In genomic region chr14:101883787-101884186, GRCm38 (mm10) we compare ENCODE assay signal across 20 mouse cellular contexts.
DNase-seq lines count a peak whose midpoint lies in the region; ATAC-seq and TF ChIP-seq lines count a peak whose summit lies in the region.
"Had no signal": no experiment of that assay in that cellular context is flagged by ENCODE, and none has a peak within 500 bp of the region (broad histone marks: within the 10 kb centered on the region; RNA-seq: fewer than 3 reads in every experiment).

No protein-coding gene starts in this region.

- H3K9ac ChIP-seq in heart, embryonic 12.5 days: peak overlapping the region; percentile 79
- H3K9ac ChIP-seq in heart, postnatal 0 days (replicated peaks; ENCODE audit: low read depth, low read length): peak overlapping the region; percentile 68
- H3K9ac ChIP-seq: embryonic facial prominence, embryonic 13.5 days; forebrain, embryonic 12.5 days; hindbrain, embryonic 12.5 days had no signal

- peak; percentile 54; the same call in 1 of the 2 replicates for ATAC-seq in heart, embryonic 12.5 days (ENCODE audit: insufficient number of reproducible peaks, low FRiP score)
- peak; percentile 19; the same call in 1 of the 2 replicates for ATAC-seq in heart, postnatal 0 days (ENCODE audit: insufficient read depth, low read depth)
- ATAC-seq: forebrain, embryonic 16.5 days; hindbrain, embryonic 16.5 days; inflammation-experienced regulatory T-cells, adult 6 months; intestine, postnatal 0 days had no signal

- TF ChIP-seq EP300 in heart, postnatal 0 days (IDR thresholded peaks at IDR 0.05; ENCODE audit: low read depth): no peak

- 23% methylated on average over 6 of the region's 6 CpGs for WGBS in heart, embryonic 12.5 days
- 24% methylated on average over 6 of the region's 6 CpGs for WGBS in heart, postnatal 0 days

- no peaks in the 10 kb centered on the region for H3K27me3 ChIP-seq in heart, embryonic 12.5 days (replicated peaks)
- no peaks in the 10 kb centered on the region for H3K27me3 ChIP-seq in heart, postnatal 0 days (ENCODE audit: control insufficient read depth, insufficient read depth, low read length)
- H3K27me3 ChIP-seq: embryonic facial prominence, embryonic 13.5 days; forebrain, embryonic 12.5 days; hindbrain, embryonic 12.5 days had no signal

- DNase-seq in heart, adult 11 months: peak; percentile 89
- DNase-seq in heart, postnatal 25 days (ENCODE audit: low spot score): no peak
- DNase-seq in heart, postnatal 36 days: no peak
- peak; percentile 80 for DNase-seq in heart, postnatal 0 days (ENCODE audit: low spot score)
- DNase-seq in layer of hippocampus, postnatal 14 days (ENCODE audit: low spot score in 2 of 2): no peak
- DNase-seq in layer of hippocampus, postnatal 10 days (ENCODE audit: low spot score in 2 of 2): no peak
- DNase-seq: adrenal gland, postnatal 14 days; cerebellum, adult 11-12 months; cerebellum, adult 9-10 months; cerebellum, postnatal 25 days; gastrocnemius, postnatal 10 days; kidney, adult 8-10 months had no signal

- TF ChIP-seq CTCF in heart, postnatal 0 days (IDR thresholded peaks at IDR 0.05; ENCODE audit: low read depth): no peak

- intact Hi-C loops in heart, postnatal 25 days (cut with DNase I): loop anchor here (2.0 kb wide), 1 partner anchor 41 kb away; no protein-coding TSS in a partner anchor
- intact Hi-C loops in heart, postnatal 36 days (cut with DNase I): loop anchor here (1.0 to 5.0 kb wide), 2 partner anchors 41 to 101 kb away; no protein-coding TSS in a partner anchor

- no peaks in the 10 kb centered on the region for H3K9me3 ChIP-seq in heart, embryonic 12.5 days (replicated peaks)
- H3K9me3 ChIP-seq in heart, postnatal 0 days (replicated peaks; ENCODE audit: control insufficient read depth, low read length): no peaks in the 10 kb centered on the region
- H3K9me3 ChIP-seq: embryonic facial prominence, embryonic 13.5 days; forebrain, embryonic 12.5 days; hindbrain, embryonic 12.5 days had no signal

- peaks cover 16% of the 10 kb centered on the region for H3K36me3 ChIP-seq in heart, embryonic 12.5 days
- H3K36me3 ChIP-seq in heart, postnatal 0 days (replicated peaks; ENCODE audit: control insufficient read depth, insufficient read depth, low read length): peaks cover 31% of the 10 kb centered on the region
- H3K36me3 ChIP-seq: forebrain, embryonic 12.5 days; hindbrain, embryonic 12.5 days had no signal

- H3K27ac ChIP-seq in heart, embryonic 12.5 days (ENCODE audit: poor library complexity, severe bottlenecking): peak overlapping the region; percentile 96
- H3K27ac ChIP-seq in heart, postnatal 0 days (ENCODE audit: low read depth): peak overlapping the region; percentile 89
- H3K27ac ChIP-seq: embryonic facial prominence, embryonic 13.5 days; forebrain, embryonic 12.5 days; hindbrain, embryonic 12.5 days had no signal

- peaks cover 34% of the 10 kb centered on the region for H3K4me1 ChIP-seq in heart, embryonic 12.5 days (replicated peaks)
- peaks cover 16% of the 10 kb centered on the region for H3K4me1 ChIP-seq in heart, postnatal 0 days (ENCODE audit: control insufficient read depth, insufficient read depth)
- H3K4me1 ChIP-seq: forebrain, embryonic 12.5 days; hindbrain, embryonic 12.5 days had no signal

- H3K4me2 ChIP-seq in heart, embryonic 12.5 days: peak overlapping the region; percentile 50
- peak overlapping the region; percentile 64 for H3K4me2 ChIP-seq in heart, postnatal 0 days (ENCODE audit: low read depth, low read length)
- H3K4me2 ChIP-seq: embryonic facial prominence, embryonic 13.5 days; forebrain, embryonic 12.5 days; hindbrain, embryonic 12.5 days had no signal

- peak overlapping the region; percentile 63 for H3K4me3 ChIP-seq in heart, embryonic 12.5 days
- peak overlapping the region; percentile 55 for H3K4me3 ChIP-seq in heart, postnatal 0 days (ENCODE audit: low read depth, low read length)
- H3K4me3 ChIP-seq: embryonic facial prominence, embryonic 13.5 days; forebrain, embryonic 12.5 days; hindbrain, embryonic 12.5 days had no signal

Comparison
In these comparisons a context has a peak if more than half of its experiments do, and no peak if none do; other contexts are left out.
1. DNase-seq: peak in heart, adult 11 months (single experiment) and heart, postnatal 0 days (single experiment); none in heart, postnatal 25 days (single experiment), heart, postnatal 36 days (0 of 2), layer of hippocampus, postnatal 14 days (0 of 2) and layer of hippocampus, postnatal 10 days (0 of 2).